Mouse (Mus musculus): ENCODE data around the gene Cmtm6.

DNA sequence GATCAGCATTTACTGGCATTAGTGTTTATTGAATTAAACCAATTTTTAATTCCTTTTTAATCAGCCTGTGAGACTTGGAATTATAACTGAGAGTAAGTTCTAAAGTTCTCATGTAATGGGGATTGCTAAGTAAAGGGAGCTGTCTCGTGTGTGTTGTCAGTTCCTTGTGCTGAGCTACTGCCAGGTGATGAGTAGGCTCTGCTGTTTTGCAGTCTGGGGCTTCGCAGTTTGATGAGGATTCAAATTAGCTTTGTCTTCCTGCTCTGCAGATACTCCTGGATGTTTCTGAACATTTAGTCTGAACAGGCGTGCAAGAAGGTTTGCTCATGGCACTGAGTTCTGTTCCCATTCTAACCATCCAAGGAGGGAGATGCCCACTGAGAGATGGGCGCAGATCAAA lies 33.8 kb upstream of the Cmtm6 start:
- no peak for TF ChIP-seq CTCF (IDR thresholded peaks at IDR 0.05; ENCODE audit: low read depth, low read length)
- TF ChIP-seq POLR2A (IDR thresholded peaks at IDR 0.05; ENCODE audit: extremely low read depth, insufficient read depth, low read length): no peak

All from liver, adult 2 months (tissue).